In the genomic region with DNA sequence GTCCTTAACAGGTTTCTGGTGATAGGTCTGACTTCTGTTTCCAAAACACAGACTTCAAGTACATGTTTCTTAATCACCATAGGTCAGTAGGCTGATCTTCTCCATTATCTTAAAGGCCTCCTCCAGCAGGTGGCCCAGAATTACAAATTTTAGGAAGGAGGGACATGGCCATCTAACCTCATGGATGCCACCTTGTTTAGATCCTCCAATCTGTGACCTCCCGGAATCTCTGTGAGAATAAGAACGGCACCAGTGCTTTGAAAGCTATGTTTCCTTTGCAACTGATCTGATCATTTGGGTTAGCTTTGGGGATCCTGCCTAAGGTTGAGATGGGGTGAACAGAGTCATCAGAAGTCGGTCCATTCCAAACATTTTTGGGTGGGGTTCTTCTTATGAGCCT, we compare ENCODE assay signal across 21 mouse cellular contexts.
A peak's percentile ranks its signal among the peaks of the same experiment; 100 is the strongest.
DNase-seq lines count a peak whose midpoint lies in the region; TF ChIP-seq lines count a peak whose summit lies in the region.
"Had no signal": no experiment of that assay in that cellular context is flagged by ENCODE, and none has a peak within 500 bp of the region (broad histone marks: within the 10 kb centered on the region; RNA-seq: fewer than 3 reads in every experiment).

No protein-coding gene starts in this region.

- no peaks in the 10 kb centered on the region; the same call in 1 of the 2 replicates for H3K27me3 ChIP-seq in kidney, adult 2 months (replicated peaks; ENCODE audit: control insufficient read depth, insufficient read depth, low read length)
- H3K27me3 ChIP-seq: heart, embryonic 12.5 days; heart, embryonic 15.5 days; hindbrain, embryonic 12.5 days; hindbrain, embryonic 15.5 days had no signal

- H3K4me3 ChIP-seq in kidney, adult 2 months (ENCODE audit: insufficient read depth, low read depth, low read length): no peak overlapping the region
- H3K4me3 ChIP-seq: forebrain, embryonic 10.5 days; gastrocnemius, adult 2 months; heart, embryonic 12.5 days; heart, embryonic 15.5 days; hindbrain, embryonic 12.5 days; hindbrain, embryonic 15.5 days had no signal

- intact Hi-C loops in heart, postnatal 10 days (cut with DNase I): no loop called here

- H3K27ac ChIP-seq in kidney, adult 2 months (ENCODE audit: insufficient read depth, low read depth, low read length): no peak overlapping the region
- H3K27ac ChIP-seq: forebrain, embryonic 10.5 days; gastrocnemius, adult 2 months; heart, embryonic 15.5 days; hindbrain, embryonic 12.5 days had no signal

- H3K36me3 ChIP-seq in kidney, adult 2 months (ENCODE audit: control insufficient read depth, insufficient read depth, low read length): no peaks in the 10 kb centered on the region
- H3K36me3 ChIP-seq: forebrain, embryonic 10.5 days; heart, embryonic 12.5 days; heart, embryonic 15.5 days; hindbrain, embryonic 12.5 days; hindbrain, embryonic 15.5 days had no signal

- no peak for TF ChIP-seq CTCF in kidney, adult 2 months (conservative IDR thresholded peaks at IDR 0.05; ENCODE audit: insufficient read depth, insufficient read length, low read depth, low read length)

- TF ChIP-seq POLR2A in kidney, adult 2 months (IDR thresholded peaks at IDR 0.05; ENCODE audit: low read depth, low read length): no peak

- 93% methylated on average over 3 of the region's 3 CpGs for WGBS in kidney, adult 2 months

- DNase-seq in cerebellum, adult 11-12 months: peak; percentile 28
- DNase-seq in cerebellum, postnatal 4 days (ENCODE audit: low spot score in 2 of 2): no peak
- DNase-seq in heart, adult 11 months: peak; percentile 74
- DNase-seq in heart, postnatal 10 days: no peak
- DNase-seq in cerebellum, adult 8-10 months: peak; percentile 36
- peak; percentile 19 to 49 for DNase-seq in cerebellum, postnatal 10 days
- no peak for DNase-seq in kidney, adult 2 months
- DNase-seq in lung, adult 18-20 months: no peak
- DNase-seq: adrenal gland, postnatal 10 days; adrenal gland, postnatal 36 days; gastrocnemius, adult 2 months; gastrocnemius, postnatal 14 days; heart, adult 18-20 months; heart, postnatal 14 days; heart, postnatal 4 days; kidney, adult 8-10 months had no signal

- no peaks in the 10 kb centered on the region for H3K4me1 ChIP-seq in kidney, adult 2 months (ENCODE audit: control insufficient read depth, insufficient read depth, low read length)
- H3K4me1 ChIP-seq: forebrain, embryonic 10.5 days; heart, embryonic 12.5 days; heart, embryonic 15.5 days had no signal

Comparison
In these comparisons a context has a peak if more than half of its experiments do, and no peak if none do; other contexts are left out.
1. DNase-seq: peak in cerebellum, adult 11-12 months (single experiment), heart, adult 11 months (single experiment), cerebellum, adult 8-10 months (single experiment) and cerebellum, postnatal 10 days (2 of 2); none in cerebellum, postnatal 4 days (0 of 2), heart, postnatal 10 days (0 of 2), kidney, adult 2 months (single experiment) and lung, adult 18-20 months (0 of 2).